Mouse (Mus musculus): ENCODE data around the gene Evc. TPM values are rescaled to one million over a fixed set of nuclear protein-coding genes. Genes with fewer than 3 reads are reported as not detected.

The Evc gene
- total RNA-seq, 2 experiments from 2014 or later: 18.9 to 21.4 TPM

GRCm38 (mm10) chr5:37318715-37319114 is 18.0 kb downstream of the Evc start:
- intact Hi-C loops (cut with DNase I; ENCODE audit: low total_unique reads): no loop called here
- DNase-seq: peak; percentile 57

- no peak for DNase-seq
- intact Hi-C loops (cut with DNase I; ENCODE audit: low total_unique reads): no loop called here
Measured at GRCm38 (mm10) chr5:37312980-37313722, 23.5 kb downstream of the Evc start.

GRCm38 (mm10) chr5:37310026-37310425 is 26.7 kb downstream of the Evc start:
- no peak for DNase-seq

GRCm38 (mm10) chr5:37298370-37298769 is 38.3 kb downstream of the Evc start:
- peak; percentile 23 for DNase-seq
- intact Hi-C loops (cut with DNase I; ENCODE audit: low total_unique reads): loop anchor here (5.0 to 10.0 kb wide), 2 partner anchors 59 to 416 kb away; partner anchors contain the start of gene Stk32b

More at GRCm38 (mm10) chr5:37310026-37310425, 26.7 kb downstream of the Evc start:
- intact Hi-C loops (cut with DNase I; ENCODE audit: low total_unique reads): no loop called here

GRCm38 (mm10) chr5:37296717-37297116 is 40.0 kb downstream of the Evc start:
- intact Hi-C loops (cut with DNase I; ENCODE audit: low total_unique reads): loop anchor here (5.0 to 10.0 kb wide), 2 partner anchors 61 to 418 kb away; partner anchors contain the start of gene Stk32b
- DNase-seq: no peak

- DNase-seq: no peak
- intact Hi-C loops (cut with DNase I; ENCODE audit: low total_unique reads): loop anchor here (10.0 kb wide), 1 partner anchor 424 kb away; the partner anchor contains the start of gene Stk32b
Measured at GRCm38 (mm10) chr5:37290983-37291382, 45.7 kb downstream of the Evc start.

- DNase-seq: no peak
- intact Hi-C loops (cut with DNase I; ENCODE audit: low total_unique reads): no loop called here
Measured at GRCm38 (mm10) chr5:37289236-37289635, 47.5 kb downstream of the Evc start.

- peak; percentile 30 for DNase-seq
- intact Hi-C loops (cut with DNase I; ENCODE audit: low total_unique reads): no loop called here
Measured at GRCm38 (mm10) chr5:37288374-37288773, 48.3 kb downstream of the Evc start.

GRCm38 (mm10) chr5:37281021-37281420 is 55.7 kb downstream of the Evc start:
- DNase-seq: no peak
- intact Hi-C loops (cut with DNase I; ENCODE audit: low total_unique reads): no loop called here

DNA sequence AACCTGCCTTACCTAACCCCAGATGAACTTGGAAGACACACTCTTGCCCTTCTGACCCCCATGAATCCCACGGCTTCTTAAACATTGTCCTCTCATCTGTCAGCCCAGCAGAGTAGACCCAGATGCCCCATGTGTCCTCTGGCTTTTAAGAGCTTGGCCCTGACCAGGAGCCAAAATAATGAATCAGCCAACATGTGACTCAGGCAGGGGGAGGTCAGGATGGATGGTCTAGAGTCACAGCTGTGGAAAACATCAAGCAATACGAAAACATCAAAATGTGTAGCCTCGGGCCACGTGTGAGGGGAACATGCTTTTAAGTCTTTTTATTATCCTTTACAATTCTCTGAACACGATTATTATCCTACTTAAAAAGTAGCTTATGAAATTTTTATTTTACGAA is 72.9 kb downstream of the Evc start:
- DNase-seq: no peak
- intact Hi-C loops (cut with DNase I; ENCODE audit: low total_unique reads): no loop called here

- no peak for DNase-seq
- intact Hi-C loops (cut with DNase I; ENCODE audit: low total_unique reads): no loop called here
Measured at GRCm38 (mm10) chr5:37261734-37262133, 75.0 kb downstream of the Evc start.

DNA sequence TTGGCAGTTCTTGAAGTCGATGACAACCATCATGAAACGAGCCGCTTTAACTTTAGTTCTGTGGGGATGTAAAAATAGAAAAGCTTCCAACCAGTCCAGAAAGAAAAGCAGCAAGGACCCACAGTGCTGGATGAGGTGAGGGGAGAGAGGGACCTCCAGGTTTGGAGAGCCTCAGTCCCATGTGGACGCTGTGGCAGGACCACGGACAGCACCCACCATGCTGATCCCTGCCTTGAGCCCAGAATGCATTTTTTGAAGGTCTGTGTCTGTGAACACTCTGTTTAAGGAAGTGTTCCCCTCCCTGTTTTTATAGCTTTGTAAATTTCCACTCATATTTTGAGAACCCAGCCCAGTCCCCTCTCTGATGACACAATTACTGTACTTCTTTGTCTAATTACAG is 79.5 kb downstream of the Evc start:
- DNase-seq: peak; percentile 35
- intact Hi-C loops (cut with DNase I; ENCODE audit: low total_unique reads): no loop called here

- intact Hi-C loops (cut with DNase I; ENCODE audit: low total_unique reads): no loop called here
- DNase-seq: no peak
Measured at GRCm38 (mm10) chr5:37256823-37257222, 79.9 kb downstream of the Evc start.

- intact Hi-C loops (cut with DNase I; ENCODE audit: low total_unique reads): no loop called here
Measured at GRCm38 (mm10) chr5:37254523-37254922, 82.2 kb downstream of the Evc start.

DNA sequence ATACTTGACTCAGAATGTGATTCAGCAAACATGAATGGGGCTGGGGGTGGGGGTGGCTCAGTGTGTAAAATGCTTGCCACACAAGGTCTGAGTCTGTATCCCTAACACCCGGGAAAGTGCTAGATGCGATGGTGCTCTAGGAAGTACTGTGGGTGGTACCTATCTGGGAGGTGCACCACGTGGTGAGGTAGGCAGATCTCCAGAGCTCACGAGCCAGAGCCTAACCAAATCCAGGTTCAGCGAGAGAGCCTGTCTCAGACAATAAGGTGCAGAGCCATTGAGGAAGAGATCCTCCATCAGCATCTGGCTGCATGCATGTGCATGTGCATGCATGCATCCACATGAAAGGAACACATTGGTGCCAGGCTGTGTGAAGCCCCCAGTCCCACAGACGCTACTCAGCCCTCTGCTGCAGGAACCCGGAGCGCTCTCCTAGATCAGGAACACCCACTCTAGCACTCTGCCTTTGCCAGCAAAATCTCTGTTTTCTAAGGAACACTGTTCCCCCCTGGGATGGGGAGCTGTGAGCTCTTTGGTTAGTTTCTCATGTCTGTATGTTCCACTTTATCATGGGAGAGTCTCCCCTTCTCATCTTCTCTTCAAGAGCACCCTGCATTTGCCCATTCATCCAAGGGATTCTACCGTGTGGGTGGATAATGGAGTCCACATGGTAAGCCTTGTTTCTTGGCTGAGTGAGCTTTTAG is 84.4 kb downstream of the Evc start:
- DNase-seq: no peak
- intact Hi-C loops (cut with DNase I; ENCODE audit: low total_unique reads): no loop called here

More at GRCm38 (mm10) chr5:37254523-37254922, 82.2 kb downstream of the Evc start:
- no peak for DNase-seq

DNA sequence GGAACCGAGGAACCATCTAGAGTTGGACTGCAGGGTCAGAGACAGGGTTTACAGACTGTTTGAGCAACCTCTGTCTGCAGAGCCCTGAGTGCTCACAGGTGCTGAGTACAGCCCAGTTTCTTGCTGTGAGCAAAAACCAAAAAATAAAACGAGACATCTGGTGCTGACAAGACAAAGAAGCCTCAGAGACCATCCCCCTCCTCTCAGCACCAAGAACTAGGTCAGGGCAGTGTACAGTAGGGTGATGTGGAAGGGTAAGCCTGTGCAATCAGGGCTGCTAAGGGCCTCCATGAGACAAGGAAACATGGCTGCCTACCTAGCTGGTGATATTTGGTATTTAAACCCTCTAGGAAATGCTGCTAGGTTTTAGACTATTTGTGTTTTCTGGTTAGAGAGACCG is 85.1 kb downstream of the Evc start:
- intact Hi-C loops (cut with DNase I; ENCODE audit: low total_unique reads): no loop called here
- no peak for DNase-seq

DNA sequence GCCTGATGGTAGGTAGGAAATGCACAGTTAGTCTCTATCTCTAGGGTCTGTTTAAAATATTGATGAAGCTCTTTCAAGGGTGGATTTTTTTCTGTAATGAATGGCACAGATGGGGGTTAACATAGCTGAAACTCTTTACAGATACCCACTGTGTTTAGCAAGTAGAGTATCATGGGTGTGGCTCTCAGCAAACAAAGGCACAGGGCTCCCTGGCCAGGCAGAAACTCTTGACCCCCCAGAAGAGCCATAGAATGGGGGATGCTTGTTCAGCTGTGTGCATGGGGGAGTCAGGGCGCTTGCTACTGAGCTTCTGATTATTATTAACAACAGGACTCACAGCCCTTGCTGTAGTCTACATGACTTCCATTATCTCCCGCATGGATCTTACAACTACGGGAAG is 87.8 kb downstream of the Evc start:
- DNase-seq: no peak
- intact Hi-C loops (cut with DNase I; ENCODE audit: low total_unique reads): no loop called here

- no peak for DNase-seq
- intact Hi-C loops (cut with DNase I; ENCODE audit: low total_unique reads): no loop called here
Measured at GRCm38 (mm10) chr5:37247456-37247855, 89.2 kb downstream of the Evc start.

DNA sequence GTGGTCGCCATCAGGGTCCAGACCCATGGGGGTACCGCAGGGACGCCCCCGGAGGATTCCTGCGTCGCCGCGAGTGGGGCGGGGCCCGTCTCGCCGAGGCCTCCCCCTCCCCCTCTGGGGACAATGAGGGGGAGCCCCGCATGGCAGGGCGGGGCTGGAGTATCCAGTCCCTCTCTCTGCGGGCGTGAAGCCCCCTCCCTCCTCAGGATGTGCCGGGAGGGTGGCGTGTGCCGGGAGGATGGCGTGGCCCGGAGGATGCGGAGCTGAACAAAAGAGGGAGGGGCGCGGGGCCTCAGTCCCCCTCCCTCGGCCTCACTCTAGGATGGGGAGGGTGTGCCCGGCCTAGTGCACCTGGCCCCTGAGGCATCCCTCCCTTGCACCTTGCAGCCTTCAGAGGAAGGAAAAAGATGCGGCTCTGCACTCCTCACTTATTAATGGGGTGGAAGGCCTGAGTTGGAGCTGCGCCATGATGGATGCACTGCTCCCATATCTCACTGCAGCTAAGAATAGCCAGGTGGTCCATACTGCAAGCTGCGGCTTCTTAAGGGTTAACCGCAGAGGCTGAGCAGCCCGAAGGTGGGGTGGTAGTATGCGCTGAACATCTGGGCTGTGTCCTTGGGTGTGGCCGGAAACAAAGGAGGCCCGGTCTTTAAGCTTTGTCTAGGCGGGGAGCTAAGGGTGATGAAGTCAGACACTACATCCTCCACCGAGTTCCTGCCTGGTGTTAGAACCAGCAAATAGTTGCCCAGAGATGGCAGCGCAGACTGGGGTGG is 90.4 kb downstream of the Evc start:
- intact Hi-C loops (cut with DNase I; ENCODE audit: low total_unique reads): no loop called here
- DNase-seq: no peak

GRCm38 (mm10) chr5:37245651-37246050 is 91.0 kb downstream of the Evc start:
- intact Hi-C loops (cut with DNase I; ENCODE audit: low total_unique reads): no loop called here
- peak; percentile 6 for DNase-seq

Measured in gastrocnemius, postnatal 14 days (tissue).